Mouse (Mus musculus): ENCODE results near the gene Tacc2. TPM values are rescaled to one million over a fixed set of nuclear protein-coding genes. Genes with fewer than 3 reads are reported as not detected.

Gene Tacc2
- polyA plus RNA-seq, 1 experiment: 80.9 TPM

- peaks cover 3% of the 10 kb centered on the region for H3K4me1 ChIP-seq (ENCODE audit: control insufficient read depth, insufficient read depth, low read length)
- no peak for TF ChIP-seq CTCF (IDR thresholded peaks at IDR 0.05; ENCODE audit: low read depth, low read length)
- TF ChIP-seq POLR2A (IDR thresholded peaks at IDR 0.05; ENCODE audit: insufficient read depth, low read length): no peak
- no peak for TF ChIP-seq EP300 (IDR thresholded peaks at IDR 0.05; ENCODE audit: insufficient read depth, low read depth, low read length)
- H3K27ac ChIP-seq (ENCODE audit: insufficient read depth, low read length): no peak overlapping the region
Observed at GRCm38 (mm10) chr7:130668729-130669281, 91.6 kb downstream of the Tacc2 start.

DNA sequence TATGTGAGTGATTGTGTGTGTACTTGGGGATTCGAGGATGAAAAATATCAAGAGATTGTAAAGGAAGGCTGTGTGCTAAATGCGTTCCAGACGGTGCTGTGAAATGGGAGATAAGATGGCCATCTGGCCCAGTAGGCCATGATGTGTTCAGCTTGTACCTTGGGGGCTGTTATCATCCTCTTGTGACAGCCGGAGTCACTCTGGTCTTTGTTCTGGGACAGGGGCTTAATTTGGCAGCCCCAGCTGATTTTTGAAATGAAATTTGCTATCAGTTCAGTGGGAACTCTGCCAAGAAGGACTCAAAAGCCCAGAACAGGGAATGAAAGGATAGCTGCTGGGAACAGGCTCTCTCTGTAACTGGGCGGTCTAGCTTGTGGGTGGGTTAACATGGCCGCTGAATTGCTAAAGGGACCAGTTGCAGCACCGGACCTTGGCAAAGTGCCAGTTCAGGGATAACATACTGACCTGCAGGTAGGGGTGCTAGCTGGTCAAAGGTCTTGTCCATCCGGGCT is 92.2 kb downstream of the Tacc2 start:
- H3K4me3 ChIP-seq (ENCODE audit: low read depth, low read length): no peak overlapping the region
- no peaks in the 10 kb centered on the region for H3K9me3 ChIP-seq (replicated peaks; ENCODE audit: control insufficient read depth, insufficient read depth, low read length, poor library complexity, severe bottlenecking)
- no peak overlapping the region for H3K27ac ChIP-seq (ENCODE audit: insufficient read depth, low read length)
- TF ChIP-seq CTCF (IDR thresholded peaks at IDR 0.05; ENCODE audit: low read depth, low read length): no peak
- no peak for TF ChIP-seq POLR2A (IDR thresholded peaks at IDR 0.05; ENCODE audit: insufficient read depth, low read length)
- TF ChIP-seq EP300 (IDR thresholded peaks at IDR 0.05; ENCODE audit: insufficient read depth, low read depth, low read length): no peak
- no peaks in the 10 kb centered on the region for H3K36me3 ChIP-seq (ENCODE audit: control insufficient read depth, insufficient read depth, low read length, poor library complexity, severe bottlenecking)
- no peaks in the 10 kb centered on the region for H3K27me3 ChIP-seq (ENCODE audit: control insufficient read depth, insufficient read depth, low read length, poor library complexity, severe bottlenecking)
- H3K9ac ChIP-seq (ENCODE audit: low read depth, poor library complexity, severe bottlenecking): no peak overlapping the region
- H3K4me1 ChIP-seq (ENCODE audit: control insufficient read depth, insufficient read depth, low read length): peaks cover 3% of the 10 kb centered on the region

More at GRCm38 (mm10) chr7:130668729-130669281, 91.6 kb downstream of the Tacc2 start:
- H3K9ac ChIP-seq (ENCODE audit: low read depth, poor library complexity, severe bottlenecking): no peak overlapping the region
- H3K9me3 ChIP-seq (replicated peaks; ENCODE audit: control insufficient read depth, insufficient read depth, low read length, poor library complexity, severe bottlenecking): no peaks in the 10 kb centered on the region
- H3K27me3 ChIP-seq (ENCODE audit: control insufficient read depth, insufficient read depth, low read length, poor library complexity, severe bottlenecking): no peaks in the 10 kb centered on the region
- H3K36me3 ChIP-seq (ENCODE audit: control insufficient read depth, insufficient read depth, low read length, poor library complexity, severe bottlenecking): no peaks in the 10 kb centered on the region
- H3K4me3 ChIP-seq (ENCODE audit: low read depth, low read length): no peak overlapping the region

- Histone ChIP-seq H3K9ac (ENCODE audit: low read depth, poor library complexity, severe bottlenecking) (no peak overlapping the region), H3K27me3 (ENCODE audit: control insufficient read depth, insufficient read depth, low read length, poor library complexity, severe bottlenecking) (no peaks in the 10 kb centered on the region), H3K36me3 (ENCODE audit: control insufficient read depth, insufficient read depth, low read length, poor library complexity, severe bottlenecking) (no peaks in the 10 kb centered on the region), H3K27ac (ENCODE audit: insufficient read depth, low read length) (no peak overlapping the region), H3K4me3 (ENCODE audit: low read depth, low read length) (no peak overlapping the region), H3K4me1 (ENCODE audit: control insufficient read depth, insufficient read depth, low read length) (peaks cover 3% of the 10 kb centered on the region), H3K9me3 (replicated peaks; ENCODE audit: control insufficient read depth, insufficient read depth, low read length, poor library complexity, severe bottlenecking) (no peaks in the 10 kb centered on the region)
- TF ChIP-seq POLR2A (IDR thresholded peaks at IDR 0.05; ENCODE audit: insufficient read depth, low read length): no peak
- no peak for TF ChIP-seq EP300 (IDR thresholded peaks at IDR 0.05; ENCODE audit: insufficient read depth, low read depth, low read length)
- no peak for TF ChIP-seq CTCF (IDR thresholded peaks at IDR 0.05; ENCODE audit: low read depth, low read length)
Observed at GRCm38 (mm10) chr7:130670358-130670757, 93.1 kb downstream of the Tacc2 start.

DNA sequence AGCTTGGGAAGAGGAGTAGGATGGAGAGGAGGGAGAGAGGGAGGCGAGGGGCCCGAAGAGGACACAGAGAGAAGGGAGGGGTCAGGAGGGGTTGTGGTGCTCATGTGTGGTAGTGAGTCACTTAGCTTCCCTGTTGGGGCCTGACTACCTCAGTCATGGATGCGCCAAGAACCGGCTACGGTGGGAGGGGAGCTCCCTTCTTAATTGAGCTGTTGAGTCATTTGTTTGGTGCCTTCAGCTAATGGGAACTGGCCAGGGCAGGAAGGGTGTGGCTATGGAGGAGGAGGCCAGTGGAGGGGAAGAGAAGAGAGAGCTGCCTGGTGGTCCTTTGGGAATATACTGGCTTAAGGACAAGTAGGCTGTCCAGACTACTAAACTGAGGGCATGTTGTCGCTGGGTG is 94.1 kb downstream of the Tacc2 start:
- H3K4me1 ChIP-seq (ENCODE audit: control insufficient read depth, insufficient read depth, low read length): peaks cover 3% of the 10 kb centered on the region
- H3K27ac ChIP-seq (ENCODE audit: insufficient read depth, low read length): 0 out of 2 replicates have a peak overlapping the region, but pooled peaks have one; percentile 8

DNA sequence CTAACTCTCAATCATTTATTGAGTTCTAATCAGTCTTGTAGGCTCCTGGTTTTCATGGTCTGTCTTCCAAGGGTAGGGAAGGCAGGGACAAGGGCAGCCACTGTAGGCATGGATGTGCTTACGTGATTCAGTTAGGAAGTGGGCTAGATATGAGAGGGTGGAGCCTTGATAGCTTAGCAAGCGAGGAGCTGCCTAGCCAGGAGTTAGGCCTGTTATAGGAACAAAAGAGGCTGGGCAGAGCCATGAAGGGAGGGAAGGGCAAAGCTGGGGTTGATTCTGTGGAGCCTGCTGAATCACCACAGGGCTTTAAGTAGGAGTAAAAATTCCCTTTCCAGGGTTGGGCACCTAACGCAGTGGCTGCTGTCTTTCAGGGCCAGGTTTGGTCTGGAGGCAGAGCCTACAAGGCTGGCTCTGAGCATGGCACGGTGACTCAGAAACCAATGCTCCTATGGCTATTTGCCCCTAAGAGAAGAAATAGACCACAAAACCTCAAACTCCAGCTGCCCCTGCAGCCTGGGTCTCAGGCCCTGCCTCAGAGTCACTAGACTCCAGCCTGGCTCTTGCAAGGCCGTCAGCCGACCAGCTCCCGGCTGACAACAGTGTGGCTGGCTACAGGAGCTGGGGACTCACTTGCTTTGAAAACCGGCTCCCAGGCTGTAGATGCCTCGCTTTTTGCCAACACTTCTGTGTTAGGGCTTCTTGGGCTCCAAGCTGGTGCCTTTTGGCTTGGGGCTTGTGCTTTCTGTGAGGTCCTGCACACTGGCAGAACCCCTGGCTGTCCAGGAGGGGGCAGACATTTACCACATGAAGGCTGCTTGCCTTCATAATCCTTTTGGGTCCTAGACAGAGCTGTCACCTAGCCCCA is 96.2 kb downstream of the Tacc2 start:
- TF ChIP-seq EP300 (IDR thresholded peaks at IDR 0.05; ENCODE audit: insufficient read depth, low read depth, low read length) (no peak), CTCF (IDR thresholded peaks at IDR 0.05; ENCODE audit: low read depth, low read length) (peak; percentile 88), POLR2A (IDR thresholded peaks at IDR 0.05; ENCODE audit: insufficient read depth, low read length) (no peak)
- Histone ChIP-seq H3K27ac (ENCODE audit: insufficient read depth, low read length) (no peak overlapping the region), H3K4me1 (ENCODE audit: control insufficient read depth, insufficient read depth, low read length) (peaks cover 3% of the 10 kb centered on the region), H3K27me3 (ENCODE audit: control insufficient read depth, insufficient read depth, low read length, poor library complexity, severe bottlenecking) (no peaks in the 10 kb centered on the region), H3K36me3 (ENCODE audit: control insufficient read depth, insufficient read depth, low read length, poor library complexity, severe bottlenecking) (no peaks in the 10 kb centered on the region), H3K4me3 (ENCODE audit: low read depth, low read length) (no peak overlapping the region), H3K9ac (ENCODE audit: low read depth, poor library complexity, severe bottlenecking) (no peak overlapping the region), H3K9me3 (replicated peaks; ENCODE audit: control insufficient read depth, insufficient read depth, low read length, poor library complexity, severe bottlenecking) (no peaks in the 10 kb centered on the region)

More for the DNA sequence above, 94.1 kb downstream of the Tacc2 start:
- Histone ChIP-seq H3K27me3 (ENCODE audit: control insufficient read depth, insufficient read depth, low read length, poor library complexity, severe bottlenecking) (no peaks in the 10 kb centered on the region), H3K9me3 (replicated peaks; ENCODE audit: control insufficient read depth, insufficient read depth, low read length, poor library complexity, severe bottlenecking) (no peaks in the 10 kb centered on the region), H3K9ac (ENCODE audit: low read depth, poor library complexity, severe bottlenecking) (no peak overlapping the region), H3K4me3 (ENCODE audit: low read depth, low read length) (no peak overlapping the region), H3K36me3 (ENCODE audit: control insufficient read depth, insufficient read depth, low read length, poor library complexity, severe bottlenecking) (no peaks in the 10 kb centered on the region)
- no peak for TF ChIP-seq EP300 (IDR thresholded peaks at IDR 0.05; ENCODE audit: insufficient read depth, low read depth, low read length)
- no peak for TF ChIP-seq POLR2A (IDR thresholded peaks at IDR 0.05; ENCODE audit: insufficient read depth, low read length)
- no peak for TF ChIP-seq CTCF (IDR thresholded peaks at IDR 0.05; ENCODE audit: low read depth, low read length)

DNA sequence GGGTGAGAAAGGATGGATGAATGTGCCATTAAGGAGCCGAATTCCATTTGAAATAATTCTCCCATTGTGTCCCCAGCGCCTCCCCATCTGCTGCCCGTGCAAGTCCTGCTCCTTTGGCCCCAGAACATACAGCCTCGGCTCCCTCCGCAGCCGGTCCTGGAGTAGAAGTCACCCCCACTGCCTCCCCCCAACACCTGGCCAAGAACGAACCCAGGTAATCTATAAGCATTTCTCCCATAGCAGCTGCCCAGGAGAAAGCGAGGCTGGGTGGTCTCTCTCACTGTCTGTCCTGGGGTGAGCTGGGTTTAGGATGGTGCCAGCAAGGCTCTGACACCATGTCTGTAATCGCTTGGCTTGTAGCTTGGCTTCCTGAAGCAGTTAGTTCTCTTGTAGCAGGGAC is 97.3 kb downstream of the Tacc2 start:
- H3K27me3 ChIP-seq (ENCODE audit: control insufficient read depth, insufficient read depth, low read length, poor library complexity, severe bottlenecking): no peaks in the 10 kb centered on the region
- no peaks in the 10 kb centered on the region for H3K9me3 ChIP-seq (replicated peaks; ENCODE audit: control insufficient read depth, insufficient read depth, low read length, poor library complexity, severe bottlenecking)
- H3K4me3 ChIP-seq (ENCODE audit: low read depth, low read length): no peak overlapping the region
- H3K36me3 ChIP-seq (ENCODE audit: control insufficient read depth, insufficient read depth, low read length, poor library complexity, severe bottlenecking): no peaks in the 10 kb centered on the region
- no peak overlapping the region for H3K27ac ChIP-seq (ENCODE audit: insufficient read depth, low read length)
- TF ChIP-seq CTCF (IDR thresholded peaks at IDR 0.05; ENCODE audit: low read depth, low read length) (no peak), EP300 (IDR thresholded peaks at IDR 0.05; ENCODE audit: insufficient read depth, low read depth, low read length) (no peak), POLR2A (IDR thresholded peaks at IDR 0.05; ENCODE audit: insufficient read depth, low read length) (no peak)
- no peak overlapping the region for H3K9ac ChIP-seq (ENCODE audit: low read depth, poor library complexity, severe bottlenecking)
- H3K4me1 ChIP-seq (ENCODE audit: control insufficient read depth, insufficient read depth, low read length): peaks cover 3% of the 10 kb centered on the region

All from ES-Bruce4 (cell line).